13 mouse cellular contexts compared by ENCODE assay signal in genomic region chr1:52362976-52363375, GRCm38 (mm10).
"Had no signal": no experiment of that assay in that cellular context is flagged by ENCODE, and none has a peak within 500 bp of the region (broad histone marks: within the 10 kb centered on the region; RNA-seq: fewer than 3 reads in every experiment).

No protein-coding gene starts in this region.

- DNase-seq: lung, adult 18-20 months; lung, embryonic 14.5 days; lung, postnatal 10 days; lung, postnatal 4 days; midbrain, embryonic 14.5 days; retina, postnatal 1 day; right cerebral cortex, adult 18-20 months; right cerebral cortex, postnatal 14 days; right cerebral cortex, postnatal 4 days; spleen, adult 18-20 months; thymus, adult 2 months; thymus, postnatal 25 days; thymus, postnatal 4 days had no signal
